Mouse (Mus musculus): ENCODE data around the gene Alad.

- TF ChIP-seq CTCF (IDR thresholded peaks at IDR 0.05; ENCODE audit: low read depth, low read length) (no peak), POLR2A (IDR thresholded peaks at IDR 0.05; ENCODE audit: borderline replicate concordance, low read depth, low read length) (no peak)
These were observed 3.6 kb downstream of the Alad start for GRCm38 (mm10) chr4:62516079-62516478.

All from bone marrow macrophage, adult 2 months (primary cell).